Mouse (Mus musculus) heart, embryonic 11.5 days (tissue): ENCODE data around the gene Crtac1. TPM values are rescaled to one million over a fixed set of nuclear protein-coding genes. Genes with fewer than 3 reads are reported as not detected.

Source experiments
- ATAC-seq: fragments of 200-750 bp; cut with Nextera tagmentation; replicated peaks from 2 replicates; pipeline ENCODE4 v1.8.0; 2017; ENCODE audit warnings: moderate library complexity; ENCODE audit not compliant: insufficient number of reproducible peaks, low FRiP score, low TSS enrichment
- H3K27ac ChIP-seq: fragments of 300-500 bp; sonication (generic); 2 replicates; pipeline ENCODE4 v1.5.1; 2014; ENCODE audit warnings: mild to moderate bottlenecking, low read depth, low read length
- H3K27me3 ChIP-seq: fragments of 300-500 bp; sonication (generic); 2 replicates; pipeline ENCODE4 v1.6.1; 2014; ENCODE audit warnings: mild to moderate bottlenecking, low read length, mixed read lengths; ENCODE audit not compliant: control insufficient read depth, insufficient read depth
- H3K36me3 ChIP-seq: fragments of 300-500 bp; sonication (generic); 2 replicates; pipeline ENCODE4 v1.6.1; 2014; ENCODE audit warnings: mild to moderate bottlenecking, low read length, moderate library complexity, mixed read lengths; ENCODE audit not compliant: control insufficient read depth, insufficient read depth
- H3K4me1 ChIP-seq: fragments of 300-500 bp; sonication (generic); 2 replicates; pipeline ENCODE4 v1.6.1; 2014; ENCODE audit warnings: low read length; ENCODE audit not compliant: control insufficient read depth, insufficient read depth
- H3K4me2 ChIP-seq: fragments of 300-500 bp; sonication (generic); 2 replicates; pipeline ENCODE4 v1.6.1; 2014; ENCODE audit warnings: mild to moderate bottlenecking, moderate library complexity
- H3K4me3 ChIP-seq: fragments of 300-500 bp; sonication (generic); 2 replicates; pipeline ENCODE4 v1.5.1; 2014; ENCODE audit warnings: low read depth, low read length
- H3K9ac ChIP-seq: fragments of 300-500 bp; sonication (generic); 2 replicates; pipeline ENCODE4 v1.6.1; 2014; ENCODE audit warnings: mild to moderate bottlenecking, low read depth, low read length, moderate library complexity
- H3K9me3 ChIP-seq: fragments of 300-500 bp; sonication (generic); replicated peaks from 2 replicates; pipeline ENCODE4 v1.6.1; 2016; ENCODE audit warnings: low read length; ENCODE audit not compliant: control insufficient read depth
- WGBS: fragments of 180-500 bp; shearing (Covaris S2); extraction: QIAGEN DNeasy Blood & Tissue Kit; methylation state at CpG from one replicate; pipeline ENCODE4 v1.1.7; 2014; ENCODE audit not compliant: insufficient replicate concordance; 5-methylcytosine and 5-hydroxymethylcytosine counted together
- polyA plus RNA-seq: library from polyadenylated mRNA; unstranded; fragments of >200 nt; fragmentation: Nextera tagmentation; extraction: Ambion mirVana; gene quantifications from 2 replicates; pipeline ENCODE4 v1.2.1, GENCODE M21; 2014

Crtac1 gene
- polyA plus RNA-seq, 1 experiment from 2014 or later: 0.23 TPM

DNA sequence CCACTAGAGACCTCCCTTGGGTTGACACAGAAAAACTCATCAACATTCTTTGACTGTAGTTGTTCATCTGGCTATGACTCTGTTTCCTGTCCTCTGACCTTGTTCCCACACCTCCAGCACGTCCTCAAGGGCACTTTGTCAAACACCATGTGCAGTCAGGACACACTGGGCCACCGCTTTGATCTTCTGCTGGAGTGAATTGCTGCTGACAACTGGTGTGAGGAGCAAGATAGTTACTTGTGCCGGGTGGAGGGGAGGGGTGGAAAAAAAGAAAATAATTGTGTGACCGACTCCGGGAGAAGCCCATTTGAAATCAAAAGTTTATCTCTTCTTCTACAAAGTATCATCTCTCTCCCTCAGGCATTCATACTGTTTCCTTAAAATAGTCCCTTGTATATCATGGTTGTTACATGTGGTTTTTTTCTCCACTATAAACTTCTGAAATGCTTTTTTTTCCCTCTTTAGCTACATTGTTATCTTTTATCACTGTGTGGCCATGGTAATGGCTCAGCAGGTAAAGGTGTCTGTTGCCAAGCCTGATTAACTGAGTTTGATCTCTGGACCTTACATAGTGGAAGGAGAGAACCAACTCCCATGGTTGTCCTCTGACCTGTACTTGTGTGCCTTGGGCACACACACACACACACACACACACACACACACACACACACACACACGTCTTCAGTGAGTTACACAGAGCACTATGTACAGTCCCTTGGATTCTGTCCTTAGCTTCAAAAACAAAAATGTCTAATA is 23.1 kb upstream of the Crtac1 start:
- H3K27me3 ChIP-seq: peaks cover 72% of the 10 kb centered on the region
- WGBS: 27% methylated on average over 6 of the region's 6 CpGs

DNA sequence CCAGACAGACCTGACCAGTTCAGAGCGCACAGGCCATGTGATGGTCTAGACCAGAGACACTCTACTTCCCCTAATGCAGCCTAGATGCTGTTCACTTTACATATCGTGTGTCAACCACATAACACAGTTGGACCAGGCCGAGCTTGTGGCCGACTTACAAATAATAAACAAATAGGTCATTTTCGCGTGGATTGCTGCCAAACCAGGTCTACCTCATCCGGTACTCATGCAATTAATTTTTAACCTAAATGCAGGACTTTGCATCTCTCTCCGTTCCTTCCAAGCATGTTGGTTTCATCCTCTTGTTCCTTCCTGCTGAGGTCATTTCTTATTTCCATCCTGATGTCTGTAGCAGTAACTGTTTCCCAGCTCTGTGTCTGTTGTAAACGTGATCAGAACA is 22.4 kb upstream of the Crtac1 start:
- H3K36me3 ChIP-seq: no peaks in the 10 kb centered on the region
- ATAC-seq: no peak

More for the DNA sequence above, 23.1 kb upstream of the Crtac1 start:
- Histone ChIP-seq H3K36me3 (no peaks in the 10 kb centered on the region), H3K9me3 (no peaks in the 10 kb centered on the region), H3K4me2 (no peak overlapping the region), H3K4me1 (no peaks in the 10 kb centered on the region), H3K27ac (no peak overlapping the region), H3K9ac (no peak overlapping the region), H3K4me3 (no peak overlapping the region)
- no peak for ATAC-seq

DNA sequence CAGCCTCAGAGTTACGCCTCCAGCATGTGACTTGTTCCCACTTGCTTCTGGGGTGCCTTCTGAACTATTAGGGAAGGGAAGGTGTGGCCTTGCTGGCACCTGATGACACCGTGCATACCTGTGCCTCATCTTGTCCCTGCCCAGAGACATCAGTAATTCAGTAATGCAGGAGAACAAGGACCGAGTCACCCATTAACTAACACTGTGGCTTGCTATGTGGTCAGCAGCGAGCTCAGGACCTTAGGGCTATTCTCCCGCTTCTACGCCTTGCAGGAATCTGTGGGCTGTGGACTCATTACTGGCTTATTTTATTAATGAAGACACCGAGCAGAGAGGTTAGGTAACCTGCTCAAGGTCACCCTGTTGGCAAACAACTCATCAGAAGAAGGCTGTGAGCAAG is 21.0 kb upstream of the Crtac1 start:
- no peak overlapping the region for H3K4me3 ChIP-seq
- H3K27me3 ChIP-seq: peaks cover 69% of the 10 kb centered on the region
- no peak overlapping the region for H3K27ac ChIP-seq
- no peaks in the 10 kb centered on the region for H3K9me3 ChIP-seq
- no peaks in the 10 kb centered on the region for H3K4me1 ChIP-seq
- no peaks in the 10 kb centered on the region for H3K36me3 ChIP-seq
- no peak for ATAC-seq
- WGBS: 79% methylated on average over 7 of the region's 7 CpGs
- no peak overlapping the region for H3K4me2 ChIP-seq
- no peak overlapping the region for H3K9ac ChIP-seq

More for the DNA sequence above, 22.4 kb upstream of the Crtac1 start:
- Histone ChIP-seq H3K4me1 (no peaks in the 10 kb centered on the region), H3K27ac (no peak overlapping the region), H3K9ac (no peak overlapping the region), H3K4me2 (no peak overlapping the region), H3K27me3 (peaks cover 75% of the 10 kb centered on the region), H3K4me3 (no peak overlapping the region), H3K9me3 (no peaks in the 10 kb centered on the region)
- WGBS: 85% methylated on average over 9 of the region's 9 CpGs

DNA sequence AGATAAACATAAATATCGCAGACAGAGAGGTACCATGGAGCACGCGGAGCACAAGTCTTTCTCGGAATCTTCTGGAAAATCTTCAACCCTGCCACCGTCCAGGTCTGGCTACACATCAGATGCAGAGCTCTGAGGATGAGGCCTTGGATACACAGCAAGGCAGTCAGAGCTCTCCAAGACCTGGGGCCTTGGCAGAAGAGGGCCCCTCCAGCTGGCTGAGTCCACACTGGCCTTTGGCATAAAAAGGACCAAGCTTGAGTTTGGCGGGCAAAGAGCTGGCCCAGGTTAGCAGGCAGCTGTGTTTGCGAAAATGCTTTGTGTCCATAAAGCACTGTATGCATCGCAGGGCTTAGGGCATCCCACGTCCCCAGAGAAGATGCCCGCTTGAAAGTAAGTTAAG is 17.0 kb upstream of the Crtac1 start:
- H3K4me3 ChIP-seq: no peak overlapping the region
- no peak overlapping the region for H3K4me2 ChIP-seq
- WGBS: 84% methylated on average over 10 of the region's 10 CpGs
- H3K27me3 ChIP-seq: peaks cover 66% of the 10 kb centered on the region
- H3K36me3 ChIP-seq: no peaks in the 10 kb centered on the region
- no peak overlapping the region for H3K27ac ChIP-seq
- no peak overlapping the region for H3K9ac ChIP-seq
- no peaks in the 10 kb centered on the region for H3K9me3 ChIP-seq
- no peak for ATAC-seq
- H3K4me1 ChIP-seq: no peaks in the 10 kb centered on the region

DNA sequence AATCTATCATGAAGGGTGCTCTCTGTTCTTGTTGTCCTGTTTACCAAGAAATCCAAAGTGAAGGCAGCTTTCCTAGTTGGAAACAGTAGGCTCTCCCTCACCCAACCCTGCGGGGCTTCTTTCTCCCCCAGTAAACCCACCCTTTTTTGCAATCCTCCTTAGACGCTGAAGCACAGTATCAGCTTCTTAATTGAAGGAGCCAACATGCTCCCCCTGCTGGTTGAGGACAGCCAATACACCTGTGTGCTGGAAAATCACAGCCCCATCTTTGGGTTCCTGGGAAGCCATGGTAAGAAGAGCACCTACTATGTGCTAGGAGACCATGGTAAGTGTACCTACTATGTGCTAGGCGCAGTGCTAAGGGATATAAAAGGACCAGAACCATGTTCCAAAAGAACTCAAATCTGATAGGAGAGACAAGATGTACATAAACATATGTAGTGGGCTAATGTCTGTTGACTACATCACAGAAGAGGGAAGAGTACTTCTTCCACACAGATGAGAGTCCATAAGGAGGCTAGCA is 12.4 kb upstream of the Crtac1 start:
- 7% methylated on average over 3 of the region's 3 CpGs for whole genome bisulfite sequencing
- ATAC-seq: no peak
- Histone ChIP-seq H3K27ac (no peak overlapping the region), H3K4me2 (no peak overlapping the region), H3K9ac (no peak overlapping the region), H3K27me3 (peaks cover 49% of the 10 kb centered on the region), H3K4me3 (no peak overlapping the region), H3K36me3 (no peaks in the 10 kb centered on the region), H3K4me1 (no peaks in the 10 kb centered on the region), H3K9me3 (no peaks in the 10 kb centered on the region)

DNA sequence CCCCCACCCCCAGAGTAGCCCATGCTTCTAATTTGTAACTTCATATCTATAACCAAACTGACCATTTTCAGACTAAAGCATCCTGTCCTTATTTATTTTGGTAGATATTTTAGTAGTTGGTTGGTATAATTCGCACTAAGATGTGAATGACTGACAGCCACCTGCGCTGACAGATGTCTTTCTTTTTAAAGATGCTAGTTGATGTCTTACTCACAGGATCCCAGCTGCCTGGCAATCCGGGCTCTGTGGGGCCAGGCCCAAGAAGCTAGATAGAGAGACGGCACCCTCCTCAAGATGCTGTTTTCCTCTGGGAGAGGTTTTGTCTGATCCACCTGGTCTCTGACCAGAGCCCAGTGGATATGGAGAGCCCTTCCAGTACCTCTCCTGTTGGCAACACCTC is 11.7 kb upstream of the Crtac1 start:
- ATAC-seq: no peak
- no peaks in the 10 kb centered on the region for H3K9me3 ChIP-seq
- WGBS: 79% methylated on average over 4 of the region's 4 CpGs
- H3K9ac ChIP-seq: no peak overlapping the region
- H3K4me3 ChIP-seq: no peak overlapping the region
- peaks cover 46% of the 10 kb centered on the region for H3K27me3 ChIP-seq
- H3K27ac ChIP-seq: no peak overlapping the region
- H3K4me2 ChIP-seq: no peak overlapping the region
- H3K4me1 ChIP-seq: no peaks in the 10 kb centered on the region
- no peaks in the 10 kb centered on the region for H3K36me3 ChIP-seq

DNA sequence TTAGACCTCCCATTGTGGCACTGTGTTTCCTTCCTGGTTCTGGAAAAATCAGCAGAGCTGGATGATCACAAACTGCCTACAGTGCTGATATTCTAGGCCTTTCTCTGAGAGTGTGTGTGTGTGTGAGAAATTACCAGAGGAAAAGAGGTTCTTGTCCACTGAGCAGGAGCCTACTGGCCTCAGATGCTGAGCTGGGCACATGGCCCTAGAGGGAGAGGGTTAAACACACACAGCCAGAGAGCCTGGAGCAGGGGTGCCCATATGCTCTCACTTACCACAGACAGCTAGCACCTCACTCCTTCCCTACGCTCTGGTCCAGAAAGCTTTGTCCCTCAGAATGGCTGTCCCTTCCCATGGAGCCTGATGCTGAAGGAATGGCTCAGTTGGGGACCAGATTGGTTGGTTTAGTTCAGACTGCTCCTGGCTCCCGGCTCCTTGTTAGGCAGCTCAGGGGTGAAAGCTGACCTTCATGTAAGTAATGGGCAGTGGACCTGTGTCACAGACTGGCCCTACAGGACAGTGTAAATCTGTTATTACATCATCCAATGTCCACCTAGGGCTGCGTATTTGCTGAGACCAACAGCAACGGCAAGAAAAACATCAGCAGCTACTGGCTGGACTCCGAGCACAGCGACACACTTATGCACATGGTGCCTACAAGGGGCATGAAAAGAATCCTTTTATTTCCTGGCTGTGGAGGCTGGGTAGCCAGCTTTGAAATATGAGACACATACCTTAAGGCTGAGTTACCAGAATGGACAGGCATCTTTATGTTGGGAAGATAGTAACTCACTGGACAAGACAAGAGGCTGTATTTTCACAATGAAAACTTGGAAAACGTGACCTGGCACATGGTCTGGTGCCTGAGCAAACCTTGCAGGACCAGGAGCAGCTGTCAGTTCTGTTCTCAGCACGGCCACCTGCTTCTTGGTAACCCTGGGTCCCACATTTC is 10.9 kb upstream of the Crtac1 start:
- H3K27me3 ChIP-seq: peaks cover 48% of the 10 kb centered on the region
- no peak for ATAC-seq
- H3K4me3 ChIP-seq: no peak overlapping the region
- no peaks in the 10 kb centered on the region for H3K36me3 ChIP-seq
- WGBS: 64% methylated on average over 8 of the region's 8 CpGs
- no peaks in the 10 kb centered on the region for H3K9me3 ChIP-seq
- no peak overlapping the region for H3K4me2 ChIP-seq
- no peak overlapping the region for H3K9ac ChIP-seq
- H3K27ac ChIP-seq: no peak overlapping the region
- no peaks in the 10 kb centered on the region for H3K4me1 ChIP-seq

DNA sequence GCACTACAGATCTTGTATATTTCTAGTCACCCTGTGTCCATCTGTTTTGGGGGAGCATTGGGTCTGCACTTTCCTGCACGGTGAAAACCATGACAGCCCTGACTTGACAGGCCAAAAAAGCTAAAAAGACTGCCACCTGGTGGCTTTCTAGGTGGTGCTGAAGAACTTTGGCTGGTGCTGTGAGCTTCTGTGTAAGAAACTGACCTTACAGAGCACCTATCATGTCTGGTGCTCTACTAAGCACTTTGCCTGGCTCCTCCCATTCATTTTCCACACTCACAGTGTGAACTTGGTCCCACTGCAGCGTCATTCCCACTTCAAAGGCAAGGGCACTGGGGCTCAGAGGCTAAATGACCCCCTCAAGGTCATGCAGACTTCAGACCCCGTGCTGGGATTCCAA is 8.5 kb upstream of the Crtac1 start:
- H3K4me3 ChIP-seq: no peak overlapping the region
- no peak for ATAC-seq
- WGBS: 36% methylated on average over 3 of the region's 3 CpGs
- H3K9ac ChIP-seq: no peak overlapping the region
- no peaks in the 10 kb centered on the region for H3K4me1 ChIP-seq
- no peak overlapping the region for H3K4me2 ChIP-seq
- H3K27me3 ChIP-seq: peaks cover 45% of the 10 kb centered on the region
- no peaks in the 10 kb centered on the region for H3K9me3 ChIP-seq
- no peak overlapping the region for H3K27ac ChIP-seq
- no peaks in the 10 kb centered on the region for H3K36me3 ChIP-seq
